Mouse (Mus musculus): ENCODE measurements around the gene Nt5dc1. TPM values are rescaled to one million over a fixed set of nuclear protein-coding genes. Genes with fewer than 3 reads are reported as not detected.

Gene Nt5dc1
- polyA plus RNA-seq, 1 experiment: 4.8 TPM

- no peak overlapping the region for H3K4me3 ChIP-seq (replicated peaks; ENCODE audit: control insufficient read depth, low read depth, low read length)
- 55% methylated on average over 2 of the region's 2 CpGs for WGBS
- TF ChIP-seq CTCF (IDR thresholded peaks at IDR 0.05; ENCODE audit: control insufficient read depth, insufficient read depth, low read length) (no peak), POLR2A (IDR thresholded peaks at IDR 0.05; ENCODE audit: borderline replicate concordance, control insufficient read depth, low read depth, low read length) (no peak)
- no peaks in the 10 kb centered on the region for H3K4me1 ChIP-seq (ENCODE audit: control insufficient read depth, insufficient read depth, low read length)
- H3K27ac ChIP-seq (ENCODE audit: control insufficient read depth, insufficient read depth, low read depth, low read length, poor library complexity): no peak overlapping the region
Measured at GRCm38 (mm10) chr10:34246106-34246505, 172.2 kb downstream of the Nt5dc1 start.

GRCm38 (mm10) chr10:34244745-34245144 is 173.6 kb downstream of the Nt5dc1 start:
- H3K4me1 ChIP-seq (ENCODE audit: control insufficient read depth, insufficient read depth, low read length): no peaks in the 10 kb centered on the region
- 81% methylated on average over 5 of the region's 5 CpGs for WGBS
- TF ChIP-seq CTCF (IDR thresholded peaks at IDR 0.05; ENCODE audit: control insufficient read depth, insufficient read depth, low read length) (no peak), POLR2A (IDR thresholded peaks at IDR 0.05; ENCODE audit: borderline replicate concordance, control insufficient read depth, low read depth, low read length) (no peak)
- no peak overlapping the region for H3K27ac ChIP-seq (ENCODE audit: control insufficient read depth, insufficient read depth, low read depth, low read length, poor library complexity)
- H3K4me3 ChIP-seq (replicated peaks; ENCODE audit: control insufficient read depth, low read depth, low read length): no peak overlapping the region

DNA sequence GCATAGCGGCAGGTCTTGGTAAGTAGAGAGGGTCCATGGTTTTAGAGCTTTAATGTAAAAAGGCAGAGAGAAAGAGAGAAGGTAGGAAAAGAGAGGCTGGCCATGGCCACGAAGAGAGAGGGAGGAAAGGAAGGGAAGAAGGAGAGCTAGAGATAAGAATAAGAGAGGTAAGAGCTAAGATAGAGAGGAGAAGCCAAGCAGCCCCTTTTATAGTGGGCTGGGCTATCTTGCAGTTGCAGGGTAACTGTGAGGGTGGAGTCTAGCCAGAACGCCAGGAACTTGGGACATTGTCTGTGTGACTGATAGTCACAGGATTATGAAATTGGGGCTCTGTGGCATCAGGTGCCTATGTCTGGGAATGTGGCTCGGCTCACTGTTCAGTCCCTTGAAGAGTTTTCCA is 179.8 kb downstream of the Nt5dc1 start:
- WGBS: 48% methylated on average over 4 of the region's 4 CpGs
- peaks cover 6% of the 10 kb centered on the region for H3K4me1 ChIP-seq (ENCODE audit: control insufficient read depth, insufficient read depth, low read length)
- no peak overlapping the region for H3K27ac ChIP-seq (ENCODE audit: control insufficient read depth, insufficient read depth, low read depth, low read length, poor library complexity)
- no peak overlapping the region for H3K4me3 ChIP-seq (replicated peaks; ENCODE audit: control insufficient read depth, low read depth, low read length)
- TF ChIP-seq CTCF (IDR thresholded peaks at IDR 0.05; ENCODE audit: control insufficient read depth, insufficient read depth, low read length) (no peak), POLR2A (IDR thresholded peaks at IDR 0.05; ENCODE audit: borderline replicate concordance, control insufficient read depth, low read depth, low read length) (no peak)

Other genes starting within 250 kb of the Nt5dc1 start
- gene Dse, start 210.8 kb downstream of the Nt5dc1 start, polyA plus RNA-seq (2011; ENCODE audit: insufficient read depth, insufficient read length, low replicate concordance, missing spikeins): 3.0 and 4.8 TPM in 2 replicates
- gene Tspyl1, start 136.4 kb downstream of the Nt5dc1 start, polyA plus RNA-seq (2011; ENCODE audit: insufficient read depth, insufficient read length, low replicate concordance, missing spikeins): 12.2 and 18.2 TPM in 2 replicates
- gene Tspyl4, start 121.1 kb downstream of the Nt5dc1 start, polyA plus RNA-seq (2011; ENCODE audit: insufficient read depth, insufficient read length, low replicate concordance, missing spikeins): 1.5 and 7.7 TPM in 2 replicates
- gene Col10a1, start 28.6 kb downstream of the Nt5dc1 start, polyA plus RNA-seq (2011; ENCODE audit: insufficient read depth, insufficient read length, low replicate concordance, missing spikeins): not detected in 2 replicates
- gene Frk, start 64.8 kb upstream of the Nt5dc1 start, polyA plus RNA-seq (2011; ENCODE audit: insufficient read depth, insufficient read length, low replicate concordance, missing spikeins): 0.32 TPM in 1 of 2 replicates, not detected in the other

Data from bone marrow, adult 2 months (tissue).